Mouse (Mus musculus): ENCODE data around the gene BC034090.

BC034090 gene

GRCm38 (mm10) chr1:155244771-155245211 lies 547 bp upstream of the BC034090 start:
- no peak for DNase-seq (ENCODE audit: extremely low spot score, low spot score)

GRCm38 (mm10) chr1:155242488-155242745 lies 1.8 kb downstream of the BC034090 start:
- DNase-seq (ENCODE audit: extremely low spot score, low spot score): no peak

GRCm38 (mm10) chr1:155241701-155242487 lies 2.4 kb downstream of the BC034090 start:
- no peak for DNase-seq (ENCODE audit: extremely low spot score, low spot score)

DNA sequence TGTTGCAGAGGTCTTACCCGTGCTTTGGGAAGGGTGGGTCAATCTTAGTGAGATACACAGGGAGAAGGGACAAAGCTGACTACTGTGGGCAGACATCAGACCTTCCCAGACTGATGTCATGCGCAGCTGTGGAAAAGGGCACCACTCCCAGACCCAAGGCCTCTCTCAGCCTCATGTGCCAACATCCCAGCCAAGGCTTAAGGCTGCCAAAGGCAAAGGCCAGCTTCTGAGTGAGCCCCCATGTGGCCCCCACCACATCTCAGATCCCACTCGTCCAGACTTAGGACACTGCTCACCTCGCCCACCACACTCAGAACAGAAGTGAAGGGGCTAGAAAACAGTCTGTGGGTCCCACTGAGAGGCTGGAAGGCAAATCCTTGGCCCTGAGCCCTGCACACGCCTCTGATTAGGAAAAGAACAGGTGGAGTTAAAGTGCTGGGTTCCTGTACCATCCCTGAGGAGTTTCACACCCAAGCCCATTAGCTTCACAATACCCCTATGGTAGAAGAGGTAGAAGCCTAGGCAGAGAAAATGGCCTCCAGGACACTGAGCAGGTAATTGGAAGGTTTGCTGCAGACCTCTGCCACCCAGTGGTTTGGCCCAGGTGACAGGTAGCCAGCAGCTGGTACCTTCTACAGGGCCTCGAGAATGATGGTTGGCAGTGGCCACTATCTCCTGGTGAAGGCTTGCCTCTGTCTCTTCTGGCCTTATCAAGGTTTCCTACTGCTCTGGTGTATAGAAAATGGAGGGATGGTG lies 4.1 kb downstream of the BC034090 start:
- DNase-seq (ENCODE audit: extremely low spot score, low spot score): no peak

- DNase-seq (ENCODE audit: extremely low spot score, low spot score): no peak
Observed at GRCm38 (mm10) chr1:155239169-155239568, 5.1 kb downstream of the BC034090 start.

- DNase-seq (ENCODE audit: extremely low spot score, low spot score): no peak
Observed at GRCm38 (mm10) chr1:155238126-155238525, 6.1 kb downstream of the BC034090 start.

DNA sequence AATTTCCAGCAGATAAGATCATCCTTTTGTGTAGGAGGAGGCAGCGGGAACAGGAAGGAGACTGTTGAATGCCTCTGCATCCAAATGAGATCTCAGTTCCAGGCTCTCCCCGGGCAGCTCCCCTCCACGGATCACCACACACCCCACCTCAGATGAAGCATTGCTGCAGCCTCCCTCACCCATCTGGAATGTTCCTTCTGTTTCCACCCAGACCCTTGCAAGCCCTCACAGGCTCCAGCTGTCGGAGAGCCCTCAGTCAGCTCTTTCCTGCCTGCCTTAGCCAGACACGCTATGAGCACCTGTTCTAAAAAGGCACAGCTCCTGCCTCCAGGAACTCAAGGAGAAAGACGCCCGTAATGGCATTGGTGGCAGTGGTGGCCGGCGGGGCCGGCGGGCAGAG lies 6.9 kb downstream of the BC034090 start:
- no peak for DNase-seq (ENCODE audit: extremely low spot score, low spot score)

- DNase-seq (ENCODE audit: extremely low spot score, low spot score): no peak
Observed at GRCm38 (mm10) chr1:155236306-155237024, 7.8 kb downstream of the BC034090 start.

- no peak for DNase-seq (ENCODE audit: extremely low spot score, low spot score)
Observed at GRCm38 (mm10) chr1:155235641-155236040, 8.6 kb downstream of the BC034090 start.

GRCm38 (mm10) chr1:155233931-155234607 lies 10.2 kb downstream of the BC034090 start:
- DNase-seq (ENCODE audit: extremely low spot score, low spot score): peak; percentile 60

DNA sequence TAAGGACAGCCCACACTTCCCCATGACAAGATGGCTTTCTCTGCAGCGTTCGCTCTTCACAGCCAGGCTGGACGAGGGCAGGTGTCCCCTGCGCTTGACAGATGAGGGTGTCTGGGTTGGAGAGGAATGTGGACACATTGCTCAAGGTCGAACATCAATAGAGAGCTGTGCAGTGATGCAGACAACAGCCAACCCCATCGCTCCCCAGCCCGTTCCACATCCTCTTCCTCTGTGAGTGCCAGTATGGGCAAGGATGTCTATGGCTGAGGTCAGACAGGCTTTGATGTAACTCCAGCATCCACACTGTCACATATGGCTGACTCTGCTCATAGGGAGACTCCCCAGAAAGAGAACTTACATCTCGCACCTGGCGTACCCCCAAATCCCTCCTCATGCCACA lies 10.9 kb downstream of the BC034090 start:
- no peak for DNase-seq (ENCODE audit: extremely low spot score, low spot score)

GRCm38 (mm10) chr1:155232786-155233185 lies 11.5 kb downstream of the BC034090 start:
- DNase-seq (ENCODE audit: extremely low spot score, low spot score): no peak

DNA sequence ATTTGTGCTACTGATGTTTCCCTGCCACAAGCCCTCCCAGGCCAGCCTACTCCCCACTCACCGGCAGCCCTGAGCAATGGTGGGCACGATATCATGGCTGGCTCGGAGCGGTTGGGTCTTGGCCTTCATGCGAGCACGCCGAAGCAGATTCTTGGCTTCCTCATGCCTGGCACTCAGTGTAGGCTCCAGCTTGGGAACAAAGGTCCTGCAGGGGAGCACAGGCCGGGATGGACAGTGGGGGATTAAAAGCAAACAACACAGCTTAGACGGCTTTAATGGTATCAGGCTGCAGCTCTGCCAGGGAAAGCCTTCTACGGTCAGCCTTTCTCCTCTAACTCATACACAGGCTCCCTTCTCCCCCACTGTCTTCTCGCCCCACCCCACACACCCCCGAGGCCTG lies 11.9 kb downstream of the BC034090 start:
- DNase-seq (ENCODE audit: extremely low spot score, low spot score): no peak

- peak; percentile 71 for DNase-seq (ENCODE audit: extremely low spot score, low spot score)
Observed at GRCm38 (mm10) chr1:155229464-155230411, 14.5 kb downstream of the BC034090 start.

DNA sequence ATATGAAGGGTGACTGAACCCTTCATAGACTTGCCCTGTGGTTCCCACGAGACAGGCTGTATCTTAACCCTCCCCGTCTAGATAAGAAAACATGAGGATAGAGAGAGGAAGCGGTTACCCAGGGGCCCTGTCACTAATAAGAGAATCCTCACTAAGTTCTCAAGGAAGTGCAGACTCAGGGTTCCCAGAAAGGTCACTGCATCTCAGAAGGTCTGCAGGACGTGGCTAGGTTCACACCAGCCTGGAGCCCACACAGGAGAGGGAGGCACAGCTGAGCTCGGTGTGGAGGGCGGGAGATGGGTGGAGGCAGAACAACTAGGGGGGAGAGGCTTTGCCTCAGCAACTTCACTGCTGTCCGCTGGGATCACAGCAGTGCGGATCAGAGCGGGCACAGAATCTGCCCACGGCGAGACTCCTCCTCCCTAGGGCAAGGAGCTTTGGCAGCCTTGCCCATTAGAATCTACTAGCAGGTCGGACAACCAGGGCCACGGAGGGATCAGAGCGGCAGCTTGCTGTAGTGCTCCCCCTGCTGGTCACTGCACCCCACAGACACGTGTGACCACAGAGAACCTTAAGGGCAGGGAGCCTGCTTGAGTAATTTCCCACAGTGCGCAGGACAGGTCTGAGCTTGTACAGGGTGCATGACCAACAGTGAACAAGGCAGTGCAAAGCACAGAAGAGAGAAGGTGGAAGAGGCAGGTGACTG lies 20.2 kb downstream of the BC034090 start:
- peak; percentile 87 for DNase-seq (ENCODE audit: extremely low spot score, low spot score)

DNA sequence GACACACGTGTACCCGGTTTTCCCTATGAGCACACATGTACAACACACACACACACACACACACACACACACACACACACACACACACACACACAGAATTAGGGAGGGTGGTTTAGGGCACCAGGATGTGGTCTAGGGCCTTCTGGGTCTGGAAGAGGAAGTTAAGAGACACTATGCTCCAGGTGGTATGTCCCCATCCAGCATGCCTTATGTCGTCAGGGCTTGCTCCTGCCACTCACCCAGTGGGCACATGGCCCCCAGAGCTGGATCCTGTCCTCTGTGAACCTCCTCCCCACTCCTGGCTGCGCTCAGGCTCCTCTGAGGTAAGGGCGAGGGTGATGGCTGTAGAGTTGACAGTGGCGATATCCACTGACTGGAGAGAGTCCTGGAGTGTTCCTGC lies 21.2 kb downstream of the BC034090 start:
- no peak for DNase-seq (ENCODE audit: extremely low spot score, low spot score)

GRCm38 (mm10) chr1:155222101-155222669 lies 22.1 kb downstream of the BC034090 start:
- no peak for DNase-seq (ENCODE audit: extremely low spot score, low spot score)

- no peak for DNase-seq (ENCODE audit: extremely low spot score, low spot score)
Observed at GRCm38 (mm10) chr1:155218924-155219323, 25.3 kb downstream of the BC034090 start.

- peak; percentile 75 for DNase-seq (ENCODE audit: extremely low spot score, low spot score)
Observed at GRCm38 (mm10) chr1:155217865-155218541, 26.2 kb downstream of the BC034090 start.
